Mouse (Mus musculus) kidney, postnatal 25 days (tissue): Measurements from ENCODE around the gene Kcnn1.

Source experiments
- DNase-seq, 2 experiments: peaks; one replicate each; pipeline ENCODE4 v3.0.0; 2021; ENCODE audit warnings: mixed read lengths in 2 of 2

The Kcnn1 gene

GRCm38 (mm10) chr8:70866001-70866520, 3.0 kb upstream of the Kcnn1 start:
- DNase-seq: no peak

- DNase-seq: peak; percentile 100
Observed at GRCm38 (mm10) chr8:70865350-70866000, 2.4 kb upstream of the Kcnn1 start.

- DNase-seq: no peak
Observed at GRCm38 (mm10) chr8:70864712-70865221, 1.7 kb upstream of the Kcnn1 start.

GRCm38 (mm10) chr8:70863956-70864711, 1.1 kb upstream of the Kcnn1 start:
- DNase-seq: no peak

DNA sequence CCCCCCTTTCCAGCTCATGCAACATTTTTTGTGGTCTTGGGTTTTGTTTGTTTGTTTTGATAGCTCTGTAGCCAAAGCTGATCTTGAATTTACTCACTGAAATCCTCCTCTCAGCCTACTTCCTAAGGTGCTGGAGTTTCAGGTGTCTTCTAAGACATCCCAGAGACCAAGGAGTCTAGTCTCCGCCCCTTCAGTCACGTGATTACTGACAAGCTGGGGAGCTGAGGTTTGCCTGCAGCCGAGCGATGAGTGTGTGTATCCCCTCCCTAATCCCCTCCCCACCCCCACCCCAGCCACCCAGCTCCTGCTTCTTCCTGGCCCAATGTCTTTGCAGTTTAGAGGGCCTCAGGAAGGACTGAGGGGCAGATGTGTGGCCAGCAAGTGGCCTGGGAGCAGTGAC, 5.5 kb downstream of the Kcnn1 start:
- DNase-seq: no peak

- peak; percentile 85 to 90 for DNase-seq
Observed at GRCm38 (mm10) chr8:70856541-70857197, 6.4 kb downstream of the Kcnn1 start.

DNA sequence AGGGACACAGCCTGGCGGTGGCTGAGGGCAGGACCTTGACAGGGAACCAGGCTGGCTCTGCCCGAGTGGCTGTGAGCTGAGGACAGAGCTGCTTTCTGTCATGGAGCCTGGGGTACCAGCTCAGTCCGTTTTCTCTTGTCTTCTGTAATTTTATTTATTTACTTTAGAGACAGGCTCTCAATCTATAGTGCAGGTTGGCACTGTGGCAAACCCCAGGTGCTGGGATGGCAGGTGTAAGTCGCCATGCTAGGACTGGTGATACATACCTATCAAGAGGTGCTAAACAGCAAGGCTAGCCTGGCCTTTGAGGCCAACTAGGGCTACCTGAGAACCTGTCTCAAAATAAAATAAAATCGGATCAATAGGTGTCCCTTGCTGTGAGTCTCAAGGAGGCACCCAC, 7.0 kb downstream of the Kcnn1 start:
- DNase-seq: no peak

DNA sequence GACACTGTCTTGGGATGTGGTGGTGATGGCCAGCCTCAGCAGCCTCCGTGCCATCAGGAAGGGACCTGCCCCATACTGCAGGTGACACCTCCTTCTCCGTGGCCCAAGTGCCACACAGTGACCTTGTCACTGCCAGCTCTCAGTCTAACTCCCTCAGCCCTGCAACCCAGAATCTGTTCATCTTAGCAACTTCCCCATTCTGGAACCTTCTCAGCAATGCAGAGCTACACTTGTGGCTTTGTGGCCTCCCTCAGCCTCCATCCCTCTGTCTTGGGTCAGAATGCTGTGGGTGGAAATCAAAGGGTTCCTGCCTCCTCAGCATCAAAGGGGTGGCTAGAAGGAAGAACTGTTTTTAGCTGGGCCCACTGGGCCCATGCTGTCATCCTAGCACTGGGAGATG, 9.2 kb downstream of the Kcnn1 start:
- no peak for DNase-seq

DNA sequence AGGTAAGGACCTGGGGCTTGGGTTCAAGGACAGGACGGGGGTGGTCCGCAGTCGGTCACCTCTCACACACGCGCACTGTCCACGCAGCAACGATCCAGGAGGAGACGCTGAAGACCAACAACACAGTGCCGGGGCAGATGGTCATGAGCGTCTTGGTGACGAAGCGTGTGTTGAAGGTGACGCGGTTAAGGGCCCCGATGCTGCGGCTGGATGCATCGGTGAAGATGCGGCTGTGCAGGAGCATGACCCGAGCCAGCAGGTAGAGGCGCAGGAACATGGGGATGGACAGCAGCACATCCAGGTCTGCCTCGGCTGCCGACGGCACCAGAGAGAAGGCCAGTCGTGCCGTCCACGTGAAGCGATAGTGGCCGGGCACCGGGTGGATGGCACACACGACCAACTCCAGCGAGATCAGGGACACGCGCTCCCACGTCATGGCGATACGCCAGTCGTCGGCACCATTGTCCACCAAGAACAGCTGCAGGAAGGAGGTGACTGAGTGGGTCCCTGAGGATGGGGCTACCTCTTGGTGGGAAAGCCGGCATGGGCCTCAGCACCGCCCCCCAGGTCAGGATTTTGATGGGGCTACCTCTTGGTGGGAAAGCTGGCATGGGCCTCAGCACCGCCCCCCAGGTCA, 10.3 kb downstream of the Kcnn1 start:
- DNase-seq: no peak

GRCm38 (mm10) chr8:70851837-70852236, 11.2 kb downstream of the Kcnn1 start:
- DNase-seq: no peak

- DNase-seq: no peak
Observed at GRCm38 (mm10) chr8:70850947-70851346, 12.1 kb downstream of the Kcnn1 start.

- no peak for DNase-seq
Observed at GRCm38 (mm10) chr8:70850132-70850845, 12.8 kb downstream of the Kcnn1 start.

GRCm38 (mm10) chr8:70849333-70849990, 13.6 kb downstream of the Kcnn1 start:
- DNase-seq: no peak

DNA sequence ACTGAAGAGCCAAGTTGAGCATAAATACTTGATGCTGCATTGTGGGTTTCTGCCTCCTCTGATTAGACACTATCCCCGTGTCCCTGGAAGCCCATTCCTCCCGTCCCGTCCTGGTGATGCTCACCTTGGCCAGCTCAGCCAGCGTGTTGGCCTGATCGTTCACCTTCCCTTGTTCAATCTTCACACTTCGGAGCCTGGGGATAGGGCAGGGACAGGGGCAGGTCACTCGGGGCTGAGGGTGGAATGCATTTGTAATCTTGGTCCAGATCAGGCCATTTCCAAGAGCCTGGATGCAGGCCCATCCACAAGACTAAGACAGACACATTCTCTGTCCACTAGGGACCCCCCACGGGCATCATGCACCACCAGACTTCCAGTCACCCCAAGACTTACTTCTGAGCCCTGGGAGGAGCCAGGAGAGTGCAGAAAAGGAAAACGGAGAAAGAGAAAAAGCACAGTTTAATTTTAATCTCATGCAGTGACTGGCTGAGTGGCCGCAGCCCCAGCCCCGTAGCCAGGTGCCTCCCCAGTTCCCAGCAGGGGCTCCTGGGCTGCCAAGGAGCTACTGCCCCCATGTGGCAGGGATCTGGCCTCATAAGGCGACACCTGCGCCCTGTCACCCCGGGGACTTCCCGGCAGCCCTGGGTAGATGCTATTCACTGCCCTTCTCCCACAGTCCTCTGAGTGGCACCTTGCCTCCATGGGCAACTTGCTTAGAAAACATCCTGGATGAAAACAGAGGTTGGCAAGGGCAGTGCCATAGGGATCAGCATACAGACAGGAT, 16.5 kb downstream of the Kcnn1 start:
- no peak for DNase-seq

DNA sequence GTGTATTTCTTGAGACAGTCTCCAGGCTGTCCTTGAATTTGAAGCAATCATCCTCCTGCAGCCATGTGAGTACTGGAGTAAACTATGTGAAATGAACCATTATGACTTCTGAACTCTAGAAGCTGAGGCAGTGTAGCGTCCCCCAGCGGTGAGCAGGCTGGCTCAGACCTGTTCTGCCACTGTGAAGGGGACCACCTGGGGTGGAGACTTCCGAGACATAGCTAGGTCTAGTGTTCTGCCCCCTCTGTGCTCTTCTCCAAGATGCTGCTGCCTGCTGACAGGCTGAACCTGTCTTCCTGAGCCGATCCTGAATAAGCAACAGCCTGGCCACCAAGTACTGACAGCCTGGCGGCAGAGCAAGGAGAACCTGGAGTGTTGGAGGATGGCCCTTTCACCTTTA, 17.9 kb downstream of the Kcnn1 start:
- DNase-seq: no peak

DNA sequence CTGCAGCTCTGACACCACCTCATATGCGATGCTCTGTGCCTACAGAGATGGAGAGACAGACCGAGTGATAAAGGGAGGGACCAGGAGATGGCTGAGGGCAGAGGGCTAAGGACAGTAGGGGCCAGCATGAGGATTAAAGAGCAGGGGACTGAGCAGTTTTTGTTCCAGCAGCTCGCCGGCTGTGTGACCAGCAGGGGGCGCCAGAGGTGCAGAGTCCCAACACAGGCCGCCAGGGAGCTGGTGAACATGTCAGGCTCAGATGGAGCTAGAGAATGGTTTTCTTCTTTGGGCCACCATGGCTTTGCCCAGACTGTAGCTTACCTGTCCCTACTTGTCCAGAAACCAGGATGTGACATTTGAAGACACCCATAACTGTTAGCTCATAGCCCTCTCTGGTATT, 18.5 kb downstream of the Kcnn1 start:
- peak; percentile 90 to 96 for DNase-seq

DNA sequence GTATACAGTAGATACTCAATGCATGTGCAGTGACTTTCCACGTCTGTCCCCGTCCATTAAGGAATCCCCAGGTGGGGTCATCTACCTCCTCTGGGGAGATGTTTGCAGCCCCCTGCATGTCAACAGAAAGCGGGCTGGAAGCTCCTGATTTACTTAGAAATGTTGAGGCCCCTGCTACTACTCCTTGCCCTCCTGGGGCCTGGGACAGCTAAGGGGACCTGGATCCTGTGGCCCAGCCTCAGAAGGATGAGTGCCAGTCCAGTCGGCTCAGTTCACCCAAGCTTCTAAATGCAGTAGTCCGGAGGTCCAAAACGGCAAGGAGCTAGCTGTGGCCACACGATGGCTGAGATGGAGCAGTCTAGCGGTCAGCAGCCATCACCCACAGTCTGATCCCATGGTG, 19.1 kb downstream of the Kcnn1 start:
- DNase-seq: no peak

DNA sequence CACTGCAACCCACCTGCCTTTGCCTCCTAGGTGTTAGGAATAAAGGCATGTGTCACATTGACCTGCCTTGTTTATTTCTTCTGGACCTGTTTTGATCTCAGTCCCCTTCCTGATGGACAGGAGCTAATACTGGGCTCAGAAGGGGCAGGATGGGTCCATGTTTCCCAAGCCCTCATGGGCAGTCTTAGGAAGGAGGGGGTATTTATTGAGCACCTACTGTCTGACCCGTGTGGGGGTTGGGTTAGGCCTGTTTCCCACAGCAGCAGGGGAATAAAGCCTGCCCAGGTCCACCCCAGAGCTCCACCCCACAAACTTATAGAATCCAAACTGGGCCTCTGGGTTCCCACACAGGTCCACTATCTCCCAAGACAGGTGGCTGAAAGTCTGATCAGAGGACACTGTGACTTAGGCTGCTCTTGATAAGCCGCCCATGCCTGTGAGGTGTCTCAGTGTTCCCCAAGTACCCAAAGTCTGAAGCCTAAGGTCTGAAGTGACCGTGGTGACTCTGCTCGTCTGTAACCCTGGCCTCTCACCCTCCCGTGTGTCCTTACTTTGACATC, 19.8 kb downstream of the Kcnn1 start:
- no peak for DNase-seq

- DNase-seq: no peak
Observed at GRCm38 (mm10) chr8:70842484-70842883, 20.6 kb downstream of the Kcnn1 start.
